ENCODE assay signal across 21 mouse cellular contexts in the genomic region with DNA sequence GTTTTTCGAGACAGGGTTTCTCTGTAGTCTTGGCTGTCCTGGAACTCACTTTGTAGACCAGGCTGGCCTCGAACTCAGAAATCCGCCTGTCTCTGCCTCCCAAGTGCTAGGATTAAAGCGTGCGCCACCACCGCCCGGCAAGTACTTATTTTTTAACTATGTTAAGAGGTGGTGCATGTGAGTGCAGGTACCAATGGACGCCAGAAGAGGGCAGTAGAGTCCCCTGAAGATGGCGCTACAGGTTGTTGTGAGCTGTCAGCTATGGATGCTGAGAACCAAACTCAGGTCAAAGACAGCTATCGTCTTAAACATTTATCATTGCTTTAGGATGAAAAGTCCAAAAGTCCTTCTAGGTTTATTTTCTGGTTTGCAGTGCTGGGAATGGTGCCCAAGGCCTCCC. TPM values are rescaled to one million over a fixed set of nuclear protein-coding genes. Genes with fewer than 3 reads are reported as not detected.
A peak's percentile ranks its signal among the peaks of the same experiment; 100 is the strongest.
DNase-seq lines count a peak whose midpoint lies in the region; ATAC-seq and TF ChIP-seq lines count a peak whose summit lies in the region.
"Had no signal": no experiment of that assay in that cellular context is flagged by ENCODE, and none has a peak within 500 bp of the region (broad histone marks: within the 10 kb centered on the region; RNA-seq: fewer than 3 reads in every experiment).

No protein-coding gene starts in this region.

- H3K36me3 ChIP-seq in kidney, adult 2 months (ENCODE audit: control insufficient read depth, insufficient read depth, low read length): no peaks in the 10 kb centered on the region
- no peaks in the 10 kb centered on the region for H3K36me3 ChIP-seq in testis, adult 2 months (ENCODE audit: control insufficient read depth, insufficient read depth, low read length)
- H3K36me3 ChIP-seq: midbrain, embryonic 12.5 days had no signal

- no peak for DNase-seq in kidney, adult 2 months
- DNase-seq in kidney, adult 8-10 months: no peak
- no peak for DNase-seq in testis, postnatal 10 days (ENCODE audit: low spot score)
- no peak for DNase-seq in gastrocnemius, postnatal 14 days
- DNase-seq: cerebellum, adult 11 months; cerebellum, postnatal 36 days; gastrocnemius, adult 2 months; heart, adult 11 months; heart, postnatal 4 days; lung, adult 18-20 months; lung, postnatal 4 days; right cerebral cortex, postnatal 25 days; thymus, adult 2 months had no signal

- 86% methylated on average over 10 of the region's 10 CpGs for WGBS in kidney, adult 2 months
- WGBS in bone marrow, adult 2 months: 80% methylated on average over 10 of the region's 10 CpGs

- no peak for TF ChIP-seq POLR2A in kidney, adult 2 months (IDR thresholded peaks at IDR 0.05; ENCODE audit: low read depth, low read length)
- TF ChIP-seq POLR2A in testis, adult 2 months (IDR thresholded peaks at IDR 0.05; ENCODE audit: control insufficient read depth, low read depth, low read length): no peak
- no peak for TF ChIP-seq POLR2A in bone marrow, adult 2 months (IDR thresholded peaks at IDR 0.05; ENCODE audit: borderline replicate concordance, control insufficient read depth, low read depth, low read length)

- no peaks in the 10 kb centered on the region for H3K27me3 ChIP-seq in kidney, adult 2 months (replicated peaks; ENCODE audit: control insufficient read depth, insufficient read depth, low read length)
- no peaks in the 10 kb centered on the region for H3K27me3 ChIP-seq in testis, adult 2 months (ENCODE audit: control insufficient read depth, insufficient read depth, low read length)
- H3K27me3 ChIP-seq: neural tube, embryonic 15.5 days had no signal

- no peaks in the 10 kb centered on the region for H3K4me1 ChIP-seq in kidney, adult 2 months (ENCODE audit: control insufficient read depth, insufficient read depth, low read length)
- no peaks in the 10 kb centered on the region; the same call in 1 of the 2 replicates for H3K4me1 ChIP-seq in testis, adult 2 months (ENCODE audit: control insufficient read depth, insufficient read depth, low read length)
- no peaks in the 10 kb centered on the region for H3K4me1 ChIP-seq in bone marrow, adult 2 months (ENCODE audit: control insufficient read depth, insufficient read depth, low read length)

- H3K27ac ChIP-seq in kidney, adult 2 months (ENCODE audit: insufficient read depth, low read depth, low read length): no peak overlapping the region
- H3K27ac ChIP-seq in testis, adult 2 months (ENCODE audit: control insufficient read depth, insufficient read depth, low read depth, low read length): no peak overlapping the region
- no peak overlapping the region for H3K27ac ChIP-seq in bone marrow, adult 2 months (ENCODE audit: control insufficient read depth, insufficient read depth, low read depth, low read length, poor library complexity)
- H3K27ac ChIP-seq: gastrocnemius, adult 2 months; midbrain, embryonic 12.5 days; neural tube, embryonic 15.5 days had no signal

- no peak for ATAC-seq in megakaryocyte, adult 5-6 weeks (ENCODE audit: poor library complexity, severe bottlenecking)
- ATAC-seq: forebrain, embryonic 16.5 days; inflammation-experienced regulatory T-cells, adult 6 months had no signal

- intact Hi-C loops in gastrocnemius, postnatal 14 days (cut with DNase I; ENCODE audit: low total_unique reads): loop anchor here (5.0 kb wide), 1 partner anchor 39 kb away; no protein-coding TSS in a partner anchor

- no peak overlapping the region for H3K4me3 ChIP-seq in kidney, adult 2 months (ENCODE audit: insufficient read depth, low read depth, low read length)
- no peak overlapping the region for H3K4me3 ChIP-seq in testis, adult 2 months (ENCODE audit: control insufficient read depth, low read depth, low read length)
- H3K4me3 ChIP-seq in bone marrow, adult 2 months (replicated peaks; ENCODE audit: control insufficient read depth, low read depth, low read length): no peak overlapping the region
- H3K4me3 ChIP-seq: erythroblast, embryonic 14.5 days; gastrocnemius, adult 2 months; midbrain, embryonic 12.5 days; neural tube, embryonic 15.5 days had no signal

- 0 out of 2 replicates have a peak, but pooled peaks have one; percentile 15 for TF ChIP-seq CTCF in kidney, adult 2 months (conservative IDR thresholded peaks at IDR 0.05; ENCODE audit: insufficient read depth, insufficient read length, low read depth, low read length)
- TF ChIP-seq CTCF in testis, adult 2 months (IDR thresholded peaks at IDR 0.05; ENCODE audit: control insufficient read depth, insufficient read depth, insufficient replicate concordance, low read depth, low read length): peak; percentile 68; the same call in 1 of the 2 replicates
- peak; percentile 29; the same call in 1 of the 2 replicates for TF ChIP-seq CTCF in bone marrow, adult 2 months (IDR thresholded peaks at IDR 0.05; ENCODE audit: control insufficient read depth, insufficient read depth, low read length)

RNA-seq across cellular contexts. Expression of a gene that starts 27.3 kb away (rescaled TPM):
- polyA plus RNA-seq in kidney, adult 2 months (2012; rRNA removed): 0.67 and 0.88 TPM in 2 replicates
- 38.0 and 38.2 TPM in 2 replicates for polyA plus RNA-seq in testis, adult 2 months (2012; rRNA removed)
- 2.2 TPM in 1 of 2 replicates, not detected in the other for polyA plus RNA-seq in bone marrow, adult 2 months (2011; ENCODE audit: insufficient read depth, insufficient read length, low replicate concordance, missing spikeins)
- 1 to 10 TPM; 2.3 to 2.4 TPM for total RNA-seq in gastrocnemius, postnatal 14 days (2021)
- total RNA-seq in megakaryocyte, adult 5-6 weeks (2015): not detected in 2 replicates
- total RNA-seq in megakaryocyte, adult 5-6 weeks (2017): not detected in 2 replicates
- polyA plus RNA-seq: inflammation-experienced regulatory T-cells, adult 6 months had no signal

RNA-seq across cellular contexts. Expression of a gene that starts 30.4 kb away (rescaled TPM):
- 1.5 and 1.8 TPM in 2 replicates for polyA plus RNA-seq in kidney, adult 2 months (2012; rRNA removed)
- 19.6 and 25.6 TPM in 2 replicates for polyA plus RNA-seq in testis, adult 2 months (2012; rRNA removed)
- not detected in 2 replicates for polyA plus RNA-seq in bone marrow, adult 2 months (2011; ENCODE audit: insufficient read depth, insufficient read length, low replicate concordance, missing spikeins)
- total RNA-seq in gastrocnemius, postnatal 14 days (2021): under 1 TPM in 1 of 2 experiments, not detected in 1; 0.27 TPM
- total RNA-seq in megakaryocyte, adult 5-6 weeks (2015): not detected in 2 replicates
- not detected in 2 replicates for total RNA-seq in megakaryocyte, adult 5-6 weeks (2017)
- total RNA-seq: gastrocnemius, adult 2 months had no signal
- polyA plus RNA-seq: erythroblast, embryonic 14.5 days; inflammation-experienced regulatory T-cells, adult 6 months had no signal

RNA-seq across cellular contexts. Expression of a gene that starts 48.3 kb away (rescaled TPM):
- polyA plus RNA-seq in kidney, adult 2 months (2012; rRNA removed): 0.03 TPM in 1 of 2 replicates, not detected in the other
- polyA plus RNA-seq in testis, adult 2 months (2012; rRNA removed): 139 and 155 TPM in 2 replicates
- not detected in 2 replicates for polyA plus RNA-seq in bone marrow, adult 2 months (2011; ENCODE audit: insufficient read depth, insufficient read length, low replicate concordance, missing spikeins)
- total RNA-seq in gastrocnemius, postnatal 14 days (2021): under 1 TPM; 0.10 to 0.18 TPM
- not detected in 2 replicates for total RNA-seq in megakaryocyte, adult 5-6 weeks (2015)
- not detected in 2 replicates for total RNA-seq in megakaryocyte, adult 5-6 weeks (2017)
- polyA plus RNA-seq: erythroblast, embryonic 14.5 days; inflammation-experienced regulatory T-cells, adult 6 months had no signal

RNA-seq across cellular contexts. Expression of a gene that starts 49.3 kb away (rescaled TPM):
- 61.0 and 63.7 TPM in 2 replicates for polyA plus RNA-seq in kidney, adult 2 months (2012; rRNA removed)
- 60.6 and 61.0 TPM in 2 replicates for polyA plus RNA-seq in testis, adult 2 months (2012; rRNA removed)
- polyA plus RNA-seq in bone marrow, adult 2 months (2011; ENCODE audit: insufficient read depth, insufficient read length, low replicate concordance, missing spikeins): 29.4 and 41.8 TPM in 2 replicates
- 10 to 100 TPM; 26.3 to 29.4 TPM for total RNA-seq in gastrocnemius, postnatal 14 days (2021)
- total RNA-seq in megakaryocyte, adult 5-6 weeks (2015): 15.0 and 16.9 TPM in 2 replicates
- 20.5 and 26.6 TPM in 2 replicates for total RNA-seq in megakaryocyte, adult 5-6 weeks (2017)

Comparison
In these comparisons a context has a peak if more than half of its experiments do, and no peak if none do; other contexts are left out.
1. CTCF ChIP-seq: peak in every context shown above with its lines; median percentile 68 in testis, adult 2 months; 29 in bone marrow, adult 2 months; 15 in kidney, adult 2 months.
2. RNA of a gene that starts 27.3 kb away (polyA plus RNA-seq): 38.0 to 38.2 TPM in testis, adult 2 months; 2.2 TPM in bone marrow, adult 2 months and 0.67 to 0.88 TPM in kidney, adult 2 months; every median in the first group is over 10 times any median in the second.
3. RNA of a gene that starts 48.3 kb away (polyA plus RNA-seq): 139 to 155 TPM in testis, adult 2 months; not detected in bone marrow, adult 2 months and 0.03 TPM in kidney, adult 2 months; every median in the first group is over 100 times any median in the second.